Mouse (Mus musculus) cerebellum, adult 9-11 months (tissue): ENCODE measurements around the gene Col19a1.

Source experiments
- DNase-seq: peaks from one replicate; pipeline ENCODE4 v3.0.0; 2022

Gene Col19a1

DNA sequence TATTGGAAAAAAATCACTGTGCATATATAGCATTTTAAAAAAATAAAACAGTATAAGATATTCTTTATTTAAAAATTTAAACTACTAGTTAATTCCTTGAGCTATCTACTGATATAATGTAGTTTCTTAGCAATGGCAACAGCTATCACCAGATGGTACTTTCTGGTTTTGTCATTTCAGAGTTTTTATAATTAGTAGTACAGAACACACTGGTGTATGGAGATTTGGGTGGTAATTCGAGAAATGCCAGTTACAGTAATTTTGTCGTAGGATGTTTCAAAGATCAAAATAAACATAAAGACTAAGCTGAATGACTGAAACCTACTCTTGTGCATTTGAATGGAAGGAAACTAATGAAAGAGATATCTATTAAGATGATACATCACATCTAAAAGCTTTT lies 129.3 kb downstream of the Col19a1 start:
- DNase-seq: no peak

GRCm38 (mm10) chr1:24452572-24453269 lies 134.6 kb downstream of the Col19a1 start:
- DNase-seq: no peak

DNA sequence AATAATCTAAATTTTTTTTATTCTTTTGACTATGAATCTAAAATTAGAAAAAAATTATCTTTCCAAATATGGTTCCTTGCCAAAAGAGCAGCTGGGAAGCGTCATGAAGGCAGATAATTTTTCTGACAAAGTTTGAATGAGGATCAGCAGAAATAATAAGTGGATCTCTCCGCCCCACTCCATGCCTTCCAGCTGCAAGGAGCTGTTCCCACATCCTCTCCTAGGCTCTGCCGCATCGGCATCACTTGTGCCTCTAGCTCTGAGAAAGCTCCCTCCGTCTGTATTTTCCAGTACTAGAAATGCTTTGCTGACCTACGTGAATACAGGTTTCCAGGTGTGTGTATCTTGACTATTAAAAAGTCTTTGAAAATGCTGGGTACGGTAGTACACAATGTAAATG lies 135.1 kb downstream of the Col19a1 start:
- DNase-seq: no peak

DNA sequence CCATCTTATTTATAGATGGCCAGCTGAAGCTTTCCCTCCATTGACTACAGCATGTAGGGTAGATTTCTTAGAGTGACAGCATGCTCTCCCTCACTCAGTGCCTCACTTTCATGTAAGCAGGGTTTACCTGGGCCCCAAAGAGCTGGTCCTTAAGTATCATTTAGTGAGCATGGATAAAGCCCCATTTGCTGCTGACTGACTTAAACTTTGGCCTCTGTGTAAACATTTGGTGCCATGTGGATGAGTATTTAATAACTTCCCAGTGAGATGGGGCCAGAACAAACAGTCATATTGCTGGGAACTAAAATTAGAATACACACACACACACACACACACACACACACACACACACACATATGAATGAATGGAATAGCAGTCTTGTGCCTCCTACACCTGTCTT lies 149.8 kb downstream of the Col19a1 start:
- DNase-seq: no peak

- DNase-seq: no peak
Observed at GRCm38 (mm10) chr1:24428306-24428705, 159.0 kb downstream of the Col19a1 start.

DNA sequence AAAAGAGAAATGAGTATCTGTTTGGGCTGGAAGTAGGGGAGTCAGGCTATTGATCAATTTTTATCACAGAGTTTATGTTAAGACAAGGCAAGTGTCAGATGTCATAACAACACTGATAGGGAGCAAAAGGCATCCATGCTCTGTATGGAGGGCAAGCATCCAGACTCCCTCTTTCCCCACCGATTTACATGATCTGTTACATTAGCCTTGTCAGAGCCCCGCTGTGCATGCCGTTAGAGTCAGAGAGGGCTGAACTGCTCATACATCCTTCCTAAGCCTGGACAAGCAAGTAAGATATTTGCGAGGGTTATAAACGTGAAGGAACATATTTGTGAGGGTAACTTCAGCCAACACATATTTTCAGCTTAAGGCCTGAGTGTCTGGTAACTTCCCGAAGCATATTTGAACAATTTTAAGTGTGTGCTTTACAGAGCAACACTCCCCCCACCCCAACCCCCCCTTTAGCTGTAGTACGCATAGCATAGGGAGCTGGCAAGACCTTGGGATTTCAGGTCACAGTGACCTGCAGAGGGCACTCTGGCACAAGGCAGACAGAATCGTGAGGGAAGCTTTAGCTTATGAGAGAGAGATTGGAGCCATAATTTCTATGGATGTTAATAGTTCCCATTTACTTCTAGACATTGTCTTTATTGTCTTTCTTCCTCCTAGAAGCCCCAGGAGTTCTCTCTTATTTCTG lies 209.0 kb downstream of the Col19a1 start:
- DNase-seq: peak; percentile 40

DNA sequence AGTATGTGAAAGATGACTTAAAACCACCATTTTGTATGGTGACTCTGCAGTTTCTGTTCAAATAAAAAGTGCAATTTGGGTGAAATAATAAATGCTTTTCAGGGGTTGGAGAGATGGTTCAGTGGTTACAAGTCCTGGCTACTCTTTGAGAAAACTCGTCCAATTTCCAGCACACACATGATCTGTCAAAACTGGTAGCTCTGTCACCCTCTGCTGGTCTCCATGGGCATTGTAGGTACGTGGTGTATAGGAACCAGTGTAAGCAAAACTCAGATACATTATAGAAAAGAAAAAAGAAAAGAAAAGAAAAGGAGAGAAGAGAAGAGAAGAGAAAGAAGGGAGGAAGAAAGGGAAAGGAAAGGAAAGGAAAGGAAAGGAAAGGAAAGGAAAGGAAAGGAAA lies 212.4 kb downstream of the Col19a1 start:
- DNase-seq: no peak

DNA sequence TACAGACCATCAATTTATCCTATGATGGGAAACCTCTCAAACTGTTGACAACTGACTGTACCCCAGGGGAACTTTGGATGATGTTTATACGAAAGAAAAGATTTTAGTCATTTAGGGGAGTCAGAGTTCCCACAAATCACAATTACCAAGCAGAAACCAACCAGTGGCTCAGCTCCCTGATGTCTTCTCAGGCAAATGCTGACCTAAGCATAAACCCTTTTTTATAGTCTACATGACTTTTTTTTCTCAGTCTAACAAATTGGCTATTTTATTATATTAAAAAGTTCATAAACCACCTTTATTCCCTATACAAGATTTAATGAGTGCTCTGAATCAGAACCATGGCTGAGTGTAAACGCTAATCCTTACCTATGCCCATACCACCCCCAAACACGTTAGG lies 213.6 kb downstream of the Col19a1 start:
- no peak for DNase-seq

DNA sequence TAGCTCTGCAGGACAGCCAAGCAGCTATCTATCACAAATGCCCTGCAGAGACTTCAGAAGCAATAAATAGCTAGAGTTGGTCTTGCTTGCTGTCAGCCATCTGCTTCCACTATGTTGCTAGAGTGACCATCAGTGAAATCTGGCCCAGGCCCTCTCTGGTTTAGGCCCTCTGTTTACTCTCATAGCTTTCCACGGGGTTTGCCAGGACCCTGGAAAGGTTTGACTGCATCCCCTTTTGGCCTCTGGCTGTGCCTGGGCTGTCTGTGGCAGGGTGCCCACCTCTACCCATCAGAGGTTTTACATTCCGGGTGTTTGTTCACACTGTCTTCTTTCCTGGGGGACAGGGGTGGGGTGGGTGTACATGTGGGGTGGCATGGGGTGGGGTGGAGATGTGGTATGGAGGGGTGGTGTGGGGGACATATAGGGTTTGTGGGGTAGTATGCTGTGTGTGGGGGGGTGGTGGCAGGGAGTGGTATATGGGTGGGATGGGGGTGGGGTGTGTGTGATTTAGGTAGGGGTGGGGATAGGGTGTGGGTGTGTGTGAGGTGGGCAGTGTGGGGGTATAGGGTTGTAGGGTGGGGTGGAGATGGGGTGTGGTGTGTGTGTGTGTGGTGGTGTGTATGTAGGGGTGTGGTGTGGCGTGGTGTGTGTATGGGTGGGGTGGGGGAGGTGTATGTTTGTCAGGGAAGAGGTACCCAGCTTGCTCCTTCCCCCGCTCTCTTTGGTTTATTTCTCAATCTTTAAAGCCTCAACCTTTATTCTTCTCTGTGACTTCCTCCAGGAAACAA lies 214.6 kb downstream of the Col19a1 start:
- no peak for DNase-seq

DNA sequence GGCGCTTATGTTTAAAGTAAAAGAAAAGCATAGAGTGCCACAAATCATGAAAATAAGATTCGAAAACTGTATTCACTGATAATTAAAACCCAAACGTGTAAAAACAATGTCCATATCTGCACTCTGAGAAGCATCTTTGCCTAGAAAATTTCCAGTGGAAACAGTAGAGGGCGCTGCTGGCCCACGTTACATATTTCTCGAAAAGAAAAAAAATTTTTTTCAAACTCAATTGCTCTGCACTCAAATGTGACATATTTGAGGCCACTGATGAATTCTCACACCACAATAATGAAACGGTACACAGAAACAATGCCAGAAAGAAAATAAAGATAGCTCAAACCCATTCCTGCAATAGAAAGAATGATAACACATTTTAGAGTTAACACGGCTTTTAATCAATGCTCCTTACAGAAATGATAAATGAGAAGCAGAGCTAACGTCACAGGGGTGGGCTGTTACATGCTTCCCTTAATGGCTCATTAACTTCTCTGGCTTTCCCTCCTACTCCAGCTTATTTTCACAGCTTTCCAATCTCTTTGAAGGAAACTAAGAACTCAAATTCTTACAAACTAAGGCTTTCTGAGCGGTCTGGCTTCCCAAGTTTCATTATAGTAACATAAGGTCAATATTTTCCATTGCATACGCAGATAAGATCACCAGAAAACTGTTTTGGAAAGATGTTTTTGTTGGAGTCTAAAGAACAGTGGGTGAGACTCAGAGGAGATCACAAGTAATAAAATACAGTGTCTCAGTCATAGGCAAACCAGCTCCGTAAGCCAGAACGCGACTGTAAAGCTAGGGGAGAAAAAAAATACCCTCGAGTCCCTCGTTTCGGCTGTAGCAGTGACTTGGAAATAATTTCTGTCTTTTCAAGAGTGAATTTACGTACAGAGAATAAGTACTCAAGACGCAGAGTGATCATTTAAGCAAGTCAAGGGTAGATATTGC lies 219.4 kb downstream of the Col19a1 start:
- peak; percentile 28 for DNase-seq

GRCm38 (mm10) chr1:24364775-24365174 lies 222.5 kb downstream of the Col19a1 start:
- no peak for DNase-seq

GRCm38 (mm10) chr1:24361990-24362635 lies 225.2 kb downstream of the Col19a1 start:
- peak; percentile 42 for DNase-seq

- no peak for DNase-seq
Observed at GRCm38 (mm10) chr1:24349462-24350217, 237.6 kb downstream of the Col19a1 start.

DNA sequence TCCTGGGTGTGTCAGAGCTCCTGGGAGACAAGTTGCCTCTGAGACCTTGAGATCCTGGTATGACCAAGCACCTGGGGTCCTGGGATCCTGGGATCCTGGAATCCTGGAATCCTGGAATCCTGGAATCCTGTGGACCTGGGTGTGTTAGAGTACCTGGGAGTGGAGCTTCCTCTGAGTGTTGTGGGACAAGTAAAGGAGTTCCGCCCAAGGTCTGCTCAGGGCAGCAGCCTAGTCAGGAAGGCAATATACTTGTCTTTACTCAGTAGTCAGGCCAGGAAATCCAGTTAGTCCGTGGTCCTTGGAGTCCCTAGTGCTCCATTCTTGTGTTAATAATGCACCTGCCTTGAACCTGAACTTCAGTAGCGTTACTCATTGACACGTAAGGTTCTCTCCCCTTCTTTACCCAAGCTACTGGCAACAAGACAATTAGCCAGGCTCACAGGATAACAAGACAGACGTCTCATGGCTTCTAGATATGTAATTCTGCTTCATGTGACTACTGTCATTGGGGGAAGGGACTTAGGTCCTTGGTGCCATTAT lies 239.6 kb downstream of the Col19a1 start:
- no peak for DNase-seq

DNA sequence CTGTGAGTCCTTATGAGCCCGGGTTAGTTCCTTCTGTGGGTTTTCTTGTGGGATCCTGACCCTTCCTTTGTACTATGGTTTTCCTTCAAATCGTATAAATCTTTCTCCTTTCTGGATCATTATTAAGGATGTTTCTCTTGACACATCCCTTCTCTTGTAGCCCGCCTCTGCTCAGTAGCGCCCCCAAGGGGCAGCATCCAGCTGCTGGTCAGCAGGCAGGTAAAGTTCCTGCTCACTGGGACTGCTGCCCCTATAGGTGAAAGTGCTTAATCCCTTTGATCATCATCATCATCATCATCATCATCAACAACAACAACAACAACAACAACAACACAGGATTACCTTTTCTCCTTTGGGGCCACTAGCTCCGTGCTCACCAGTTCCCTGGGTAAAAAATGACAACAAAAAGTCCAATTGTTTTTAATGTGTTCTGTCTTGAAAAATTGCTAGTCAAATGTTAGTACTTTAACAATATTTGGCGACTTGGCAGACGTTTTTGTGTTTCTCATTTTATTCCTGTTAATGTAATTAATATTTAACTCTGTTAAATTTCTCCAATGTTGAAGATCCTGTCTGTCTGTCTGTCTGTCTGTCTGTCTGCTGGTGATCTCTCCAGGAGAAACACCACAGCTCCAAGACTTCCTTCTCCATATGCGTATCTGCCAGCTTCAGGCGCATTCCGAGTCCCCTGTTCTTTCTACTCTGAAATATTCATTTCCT lies 249.6 kb downstream of the Col19a1 start:
- DNase-seq: no peak

- no peak for DNase-seq
Observed at GRCm38 (mm10) chr1:24336051-24336450, 251.2 kb downstream of the Col19a1 start.

DNA sequence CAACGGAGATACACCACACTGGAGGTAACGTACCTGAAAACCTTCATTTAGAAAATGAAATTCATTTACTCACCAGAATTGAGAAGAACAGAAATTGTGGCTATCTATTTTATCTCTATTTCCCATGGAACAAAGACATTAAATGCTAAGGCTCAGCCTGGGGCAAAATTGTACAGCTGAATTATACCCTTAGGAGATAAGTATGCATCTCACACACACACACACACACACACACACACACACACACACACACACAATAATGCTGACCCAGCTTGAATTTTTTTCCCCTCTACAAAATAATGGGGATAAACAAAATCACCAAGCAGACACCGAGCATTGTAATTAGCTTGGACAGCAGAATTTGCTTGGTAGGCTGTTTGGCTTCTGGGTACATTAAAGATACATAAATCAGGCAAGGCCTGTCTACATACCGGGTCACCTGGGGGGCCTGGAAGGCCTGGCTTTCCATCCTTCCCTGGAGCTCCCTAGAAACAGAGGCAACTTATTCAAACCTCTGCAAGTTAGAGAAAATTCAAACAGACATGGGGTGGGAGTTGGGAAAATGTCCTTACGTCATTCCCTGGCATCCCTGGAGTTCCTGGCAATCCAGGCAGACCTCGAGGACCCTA lies 270.2 kb downstream of the Col19a1 start:
- no peak for DNase-seq

GRCm38 (mm10) chr1:24316490-24316889 lies 270.8 kb downstream of the Col19a1 start:
- DNase-seq: no peak

- DNase-seq: no peak
Observed at GRCm38 (mm10) chr1:24310847-24311246, 276.4 kb downstream of the Col19a1 start.

- no peak for DNase-seq
Observed at GRCm38 (mm10) chr1:24310193-24310592, 277.1 kb downstream of the Col19a1 start.
